In genomic region chr7:136010013-136010412, GRCm38 (mm10) we compare ENCODE assay signal across 8 mouse cellular contexts.
A peak's percentile ranks its signal among the peaks of the same experiment; 100 is the strongest.
DNase-seq lines count a peak whose midpoint lies in the region; ATAC-seq and TF ChIP-seq lines count a peak whose summit lies in the region.

No protein-coding gene starts in this region.

- peak; percentile 95 for DNase-seq in heart, adult 11 months
- no peak for DNase-seq in heart, postnatal 25 days (ENCODE audit: low spot score)
- DNase-seq in adrenal gland, adult (ENCODE audit: inconsistent age in 2 of 2, low spot score in 1 of 2): peak; percentile 32 to 88
- DNase-seq in gastrocnemius, postnatal 25 days: peak; percentile 53
- DNase-seq in layer of hippocampus, postnatal 10 days (ENCODE audit: low spot score in 2 of 2): peak; percentile 84 to 86
- DNase-seq in thymus, postnatal 4 days: peak; percentile 81

- intact Hi-C loops in heart, postnatal 25 days (cut with DNase I): no loop called here

- peak; percentile 74 for ATAC-seq in megakaryocyte progenitor cell, adult 5-6 weeks (replicated peaks; ENCODE audit: poor library complexity)

- H3K27ac ChIP-seq in cortical plate, adult 2 months (ENCODE audit: insufficient read depth, low read length): no peak overlapping the region

- peak; percentile 41 for TF ChIP-seq CTCF in cortical plate, adult 2 months (IDR thresholded peaks at IDR 0.05; ENCODE audit: extremely low read depth, insufficient read depth, low read length)

- TF ChIP-seq POLR2A in cortical plate, adult 2 months (IDR thresholded peaks at IDR 0.05; ENCODE audit: extremely low read depth, insufficient read depth, low read length): no peak

- H3K4me3 ChIP-seq in cortical plate, adult 2 months (ENCODE audit: insufficient read depth, low read length): no peak overlapping the region

- no peaks in the 10 kb centered on the region for H3K4me1 ChIP-seq in cortical plate, adult 2 months (ENCODE audit: control insufficient read depth, insufficient read depth, low read length)
